Mouse (Mus musculus) kidney, postnatal 4 days (tissue): ENCODE results near the gene Kcnk7.
A peak's percentile ranks its signal among the peaks of the same experiment; 100 is the strongest.

Experiments
- DNase-seq, 2 experiments: peaks; one replicate each; pipeline ENCODE4 v3.0.0; 2021; ENCODE audit warnings: mixed read lengths in 2 of 2

Kcnk7 gene

DNA sequence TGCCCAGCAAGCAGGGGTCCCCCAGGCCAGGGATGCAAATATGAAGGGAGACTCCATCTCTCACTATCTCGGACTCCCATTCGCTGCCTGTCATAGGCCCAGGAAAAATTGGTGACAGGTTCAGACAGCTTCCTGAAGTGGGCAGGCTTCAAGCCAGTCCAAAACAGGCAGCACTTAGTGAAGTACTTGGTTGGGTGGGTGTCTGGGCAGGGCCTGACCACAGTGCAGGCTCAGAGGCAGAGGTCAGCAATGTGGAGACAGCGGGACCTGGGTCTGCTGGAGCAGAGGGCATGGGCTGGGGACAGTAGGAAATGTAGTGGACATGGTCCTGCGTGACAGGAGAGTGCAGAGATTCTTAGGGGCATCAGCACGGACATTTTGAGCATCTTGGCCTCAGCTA is 12.6 kb upstream of the Kcnk7 start:
- no peak for DNase-seq

DNA sequence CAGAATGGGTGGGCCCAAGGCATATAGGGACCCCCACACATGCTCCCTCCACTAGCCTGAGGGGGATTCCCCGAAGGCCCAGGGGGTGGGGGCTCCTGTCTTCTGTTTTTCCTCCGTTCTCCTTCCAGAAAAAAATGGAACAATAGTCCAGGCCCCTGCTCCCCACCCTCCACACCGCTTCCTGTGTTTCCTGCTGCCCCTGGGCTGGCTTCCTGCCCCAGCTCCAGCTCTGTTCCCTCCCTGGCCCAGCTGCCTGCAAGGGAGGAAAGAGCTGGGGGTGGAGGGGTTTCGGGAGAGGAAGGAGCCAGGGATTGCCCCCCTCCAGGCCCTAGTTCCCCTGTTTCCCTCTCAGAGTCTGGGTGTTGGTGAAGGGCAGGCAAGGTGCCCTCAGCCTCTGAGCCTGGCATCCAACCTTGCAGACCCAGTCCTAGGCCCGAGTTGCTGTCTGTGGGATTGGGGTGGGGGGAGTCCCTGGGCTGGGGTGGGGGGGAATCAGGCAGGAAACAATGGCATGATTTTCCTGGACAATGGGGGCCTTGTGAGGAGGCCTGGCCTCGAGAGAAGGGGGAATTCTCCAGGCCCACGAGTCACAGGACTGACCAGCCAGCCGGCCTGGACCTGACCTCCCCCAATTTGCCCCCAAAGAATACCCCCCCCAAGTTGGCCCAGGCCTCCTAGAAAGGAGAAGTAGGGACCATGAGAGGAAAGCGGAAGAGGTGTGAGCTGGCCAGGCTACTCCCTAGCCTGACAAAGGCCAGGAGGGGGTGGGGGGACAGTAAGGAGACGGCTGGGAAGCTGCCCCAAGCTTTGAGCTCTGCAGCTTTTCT is 11.9 kb upstream of the Kcnk7 start:
- DNase-seq, result peak; percentile 69 to 81

DNA sequence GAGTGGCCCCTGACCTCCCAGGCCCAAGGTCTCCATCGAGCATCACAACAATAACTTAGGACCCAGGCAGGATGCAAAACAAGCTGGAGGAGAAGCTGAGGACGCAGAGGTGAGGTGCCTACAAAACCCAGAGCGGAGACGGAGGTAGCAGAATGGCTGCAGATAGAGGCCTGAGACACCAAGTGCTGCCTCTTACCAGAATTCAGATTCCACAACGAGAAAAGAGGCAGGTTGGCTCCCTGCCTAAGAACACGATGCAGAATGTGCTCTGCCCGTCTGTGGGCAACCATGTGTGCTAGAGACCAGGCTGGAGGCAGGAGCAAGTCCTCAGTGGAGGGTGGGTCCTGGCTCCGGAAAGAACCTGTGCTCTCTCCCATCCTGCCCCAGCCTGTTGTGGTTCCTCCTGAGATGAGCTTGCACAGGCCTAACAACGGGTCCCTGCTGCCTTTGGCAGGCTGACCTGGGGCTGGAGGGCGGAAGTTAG is 11.2 kb upstream of the Kcnk7 start:
- peak; percentile 25 to 42 for DNase-seq

DNA sequence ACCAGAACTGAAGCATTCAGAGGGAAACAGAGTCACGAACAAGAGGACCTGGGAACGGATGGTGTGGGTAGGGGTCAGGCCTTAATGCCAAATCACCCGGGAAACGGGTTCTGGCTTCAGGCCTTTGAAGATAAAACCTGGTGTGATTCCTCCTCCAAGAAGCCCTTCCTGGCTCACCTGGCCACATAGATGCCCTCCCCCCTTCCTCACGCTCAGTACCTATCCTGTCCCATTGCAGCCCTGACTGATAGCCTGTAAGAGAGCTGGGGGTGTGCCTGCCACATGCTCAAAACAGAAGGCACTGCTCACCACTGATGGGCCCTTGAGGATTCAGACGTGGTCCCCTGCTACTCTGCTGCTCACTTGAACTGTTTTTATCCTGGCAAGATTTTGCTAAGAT is 10.4 kb upstream of the Kcnk7 start:
- DNase-seq, result no peak

DNA sequence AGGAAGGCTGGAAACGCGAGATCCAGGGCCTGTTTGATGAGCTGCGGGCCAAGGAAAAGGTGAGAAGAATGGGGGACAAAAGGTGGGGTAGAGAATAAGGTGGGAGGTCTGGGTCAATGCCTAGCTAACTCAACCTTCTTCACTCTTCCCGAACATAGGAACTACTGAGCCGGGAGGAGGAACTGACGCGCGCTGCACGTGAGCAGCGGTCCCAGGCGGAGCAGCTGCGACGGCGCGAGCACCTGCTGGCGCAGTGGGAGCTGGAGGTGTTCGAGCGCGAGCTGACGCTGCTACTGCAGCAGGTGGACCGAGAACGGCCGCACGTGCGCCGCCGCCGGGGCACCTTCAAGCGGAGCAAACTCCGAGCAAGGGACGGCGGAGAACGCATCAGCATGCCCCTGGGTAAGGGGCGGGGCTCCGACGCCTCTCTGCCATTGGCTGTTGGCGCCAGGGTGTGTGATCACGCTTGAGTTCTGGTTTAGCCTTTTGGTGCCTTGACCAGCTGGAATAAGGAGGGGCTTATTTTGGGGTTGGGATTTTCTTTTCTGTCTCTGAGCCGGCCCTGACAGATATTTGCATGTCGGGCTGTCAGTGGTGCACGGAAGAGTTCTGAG is 8.2 kb upstream of the Kcnk7 start:
- DNase-seq, result peak; percentile 55 to 73

DNA sequence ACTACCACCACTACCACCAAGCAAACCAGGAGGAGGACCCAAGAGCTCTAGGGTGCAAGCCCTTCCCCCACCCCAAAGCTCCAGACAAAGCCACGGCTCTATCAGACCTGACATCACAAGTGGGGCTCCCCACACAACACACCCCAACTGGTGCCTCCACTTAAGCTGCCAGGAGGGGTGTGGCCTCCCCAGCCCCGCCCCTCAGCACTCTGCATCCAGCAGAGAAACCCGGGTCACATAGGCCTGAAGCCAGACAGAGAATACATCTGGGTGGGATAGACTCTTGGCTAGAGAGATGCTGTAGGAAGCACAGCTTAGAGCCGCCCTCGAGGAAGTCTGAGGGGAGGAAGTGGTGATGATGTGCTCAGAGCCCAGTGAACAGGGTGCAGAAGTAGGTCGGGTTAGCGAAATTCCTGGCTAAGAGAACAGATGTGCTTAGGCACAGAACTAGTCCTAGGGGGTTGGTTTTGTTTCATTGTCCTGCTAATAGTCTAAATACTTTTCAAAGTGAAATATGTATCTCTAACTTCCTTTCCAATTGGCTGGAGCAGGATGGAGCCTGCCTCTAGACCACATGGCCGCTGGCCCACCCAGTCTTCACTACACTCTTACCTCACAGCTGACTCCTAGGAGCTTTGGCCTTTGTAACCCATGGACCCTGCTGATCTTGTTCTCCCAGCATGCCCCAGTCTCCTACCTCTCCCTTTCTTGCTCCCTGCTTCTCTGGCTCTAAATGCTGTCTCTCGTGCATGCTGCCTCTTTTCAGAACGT is 819 bp downstream of the Kcnk7 start:
- DNase-seq, result peak; percentile 69 to 78

DNA sequence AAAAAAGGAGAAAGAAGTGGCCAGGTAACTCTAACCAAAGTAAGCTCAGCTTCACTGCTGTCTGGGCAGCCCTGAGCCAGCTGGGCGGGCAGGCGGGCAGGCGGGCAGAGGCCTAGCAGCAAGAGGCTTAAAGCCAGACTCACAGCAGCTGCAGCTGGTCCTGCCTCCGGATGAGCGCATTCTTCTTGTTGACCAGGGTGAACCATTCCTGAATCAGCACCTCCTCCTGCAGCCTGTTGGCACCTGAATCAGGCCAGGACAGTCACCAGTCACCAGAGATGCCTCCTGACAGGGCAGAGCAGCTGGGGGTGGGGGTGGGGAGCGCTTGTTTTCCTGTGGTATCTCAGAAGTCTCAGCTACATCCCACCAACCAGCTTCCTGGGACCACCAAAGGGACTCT is 5.9 kb downstream of the Kcnk7 start:
- no peak for DNase-seq

DNA sequence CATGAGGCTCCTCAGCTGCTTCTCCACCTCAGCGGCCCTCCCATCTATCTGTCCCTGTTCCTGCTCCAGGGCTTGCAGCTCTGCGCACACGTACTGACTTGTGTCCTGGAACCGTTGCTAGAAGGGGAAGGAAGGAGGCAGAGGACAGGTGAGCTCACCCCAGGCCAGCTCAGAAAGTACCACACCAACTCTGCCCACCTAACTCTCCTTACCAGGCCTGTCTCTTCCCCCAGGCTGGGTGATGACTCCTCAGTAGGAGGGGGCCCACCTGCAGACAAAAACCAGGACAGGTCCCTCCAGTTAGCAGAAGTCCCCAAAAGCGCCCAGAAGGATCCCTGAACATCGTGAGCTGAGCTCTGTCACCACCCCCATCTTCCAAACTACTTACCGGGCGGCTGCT is 6.4 kb downstream of the Kcnk7 start:
- no peak for DNase-seq

DNA sequence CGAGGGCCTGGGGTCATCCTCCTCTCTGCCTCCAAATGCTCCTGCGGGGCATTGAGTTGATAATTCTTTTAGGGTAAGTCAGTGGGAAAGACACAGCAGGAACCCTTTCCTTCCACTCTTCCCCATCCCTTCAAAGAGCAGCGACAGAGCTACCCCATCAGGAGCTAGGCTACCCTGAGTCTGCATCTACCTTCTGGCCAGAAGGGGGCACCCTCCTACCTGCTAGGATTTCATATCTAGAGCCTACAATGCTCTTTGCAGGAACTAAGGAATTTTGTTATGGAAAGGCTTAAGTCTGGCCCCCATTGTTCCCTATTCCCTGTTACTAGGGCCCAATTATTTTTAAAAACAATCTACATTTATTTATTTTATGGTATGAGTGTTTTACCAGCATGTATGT is 7.1 kb downstream of the Kcnk7 start:
- peak; percentile 83 to 88 for DNase-seq

DNA sequence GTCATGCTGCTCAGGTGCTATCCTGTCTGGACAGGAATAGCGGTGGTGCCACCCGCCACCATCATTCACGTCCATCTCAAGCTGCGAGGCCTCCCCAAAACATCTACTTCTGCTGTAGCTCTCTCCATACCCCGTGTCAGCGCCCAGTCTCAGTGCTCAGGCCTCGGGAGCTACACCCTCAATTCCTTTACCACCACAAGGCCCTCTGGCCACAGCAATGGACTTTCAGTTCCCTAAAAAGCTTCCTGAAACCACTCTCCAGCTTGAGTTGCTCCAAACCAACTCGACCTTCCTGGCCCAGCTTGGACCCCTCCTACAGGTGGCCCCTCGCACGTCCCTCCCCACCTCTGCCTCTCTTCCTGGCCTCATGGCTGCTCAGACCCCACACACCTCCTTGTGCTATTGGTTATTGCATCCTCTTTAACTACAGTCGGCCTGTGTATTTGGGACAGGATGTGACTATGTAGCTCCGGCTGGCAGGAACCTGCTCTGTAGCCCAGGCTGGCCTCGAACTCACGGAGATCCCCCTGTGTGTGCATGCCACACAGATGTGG is 7.8 kb downstream of the Kcnk7 start:
- DNase-seq, result no peak

DNA sequence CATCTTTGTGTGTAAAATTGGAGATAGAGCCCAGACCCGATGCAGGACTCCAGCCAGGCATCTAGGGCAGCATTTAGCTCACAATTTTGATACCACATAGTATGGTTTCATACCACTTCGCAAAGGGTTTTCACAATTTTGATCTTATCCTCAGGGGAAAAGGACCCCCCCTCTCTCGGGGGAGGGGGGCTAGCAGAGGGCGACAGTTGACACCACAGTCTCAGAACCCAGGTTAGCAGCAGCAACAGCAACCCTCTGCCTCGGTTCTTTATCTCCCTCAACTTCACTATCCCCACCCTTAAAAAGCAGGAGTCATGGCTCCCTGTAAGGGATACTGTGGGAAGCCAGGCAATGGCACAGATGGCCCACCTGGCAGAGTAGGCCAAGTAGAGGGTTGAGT is 9.1 kb downstream of the Kcnk7 start:
- no peak for DNase-seq

DNA sequence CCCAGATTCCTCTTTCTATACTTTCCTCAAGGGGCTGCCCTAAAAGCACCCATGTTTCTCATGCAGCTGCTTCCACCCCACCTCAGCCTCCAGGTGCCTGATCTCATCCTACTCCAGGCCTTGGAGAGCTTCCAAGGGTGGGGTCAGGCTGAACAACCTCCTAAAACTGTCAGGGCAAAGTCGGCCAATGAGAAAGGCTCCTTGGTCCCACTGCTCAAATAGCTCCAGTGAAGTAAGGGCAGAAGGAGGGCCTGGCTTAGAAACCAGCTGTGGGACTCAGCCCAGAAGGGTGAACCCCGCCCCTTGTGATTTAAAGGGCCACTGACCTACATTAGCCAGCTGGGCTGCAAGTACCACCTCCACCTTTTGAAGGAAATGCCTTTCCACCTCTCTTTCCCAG is 9.6 kb downstream of the Kcnk7 start:
- DNase-seq, result peak; percentile 71 to 82

DNA sequence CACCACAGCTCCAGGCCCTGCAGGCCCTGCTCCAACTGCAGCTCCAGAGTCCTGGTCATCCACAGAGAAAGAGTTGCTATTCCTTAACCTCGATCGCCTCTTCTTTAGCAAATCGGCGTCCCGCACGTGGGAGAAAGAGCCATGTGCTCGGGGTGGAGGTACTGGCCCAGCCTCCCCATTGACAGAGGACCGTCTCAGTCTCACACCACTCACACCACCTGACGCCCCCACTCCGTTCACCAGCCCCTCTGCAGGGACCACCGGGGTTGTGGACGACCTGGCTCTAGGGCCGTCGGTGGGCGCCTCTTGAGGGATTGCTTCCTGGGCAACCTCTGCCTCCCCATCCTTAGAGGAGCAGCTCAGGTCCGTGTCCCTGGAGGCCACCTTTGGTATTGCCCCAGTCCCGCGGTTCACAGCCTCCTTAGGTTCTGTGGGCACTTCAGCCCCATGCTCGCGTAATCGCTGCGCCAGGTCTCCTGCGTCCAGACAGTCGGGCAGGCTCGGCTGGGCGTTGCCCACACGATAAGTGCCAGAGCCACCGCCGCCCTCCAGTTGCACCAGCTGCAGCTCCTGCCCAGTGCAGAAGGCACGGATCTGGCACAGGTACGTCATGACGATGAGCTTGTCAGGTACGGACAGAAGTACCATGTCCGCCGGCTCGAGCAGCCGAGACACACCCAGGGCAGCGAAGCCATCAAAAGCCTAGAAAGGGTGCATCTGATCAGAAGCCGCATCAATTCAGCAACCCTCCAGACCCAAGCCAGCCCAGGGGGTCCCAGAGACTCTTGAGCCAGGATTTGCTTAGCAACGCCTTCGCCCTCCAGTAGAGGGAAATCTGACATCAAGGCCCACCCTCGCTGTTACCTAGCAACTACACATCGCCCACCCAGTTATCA is 11.9 kb downstream of the Kcnk7 start:
- peak; percentile 73 to 80 for DNase-seq

DNA sequence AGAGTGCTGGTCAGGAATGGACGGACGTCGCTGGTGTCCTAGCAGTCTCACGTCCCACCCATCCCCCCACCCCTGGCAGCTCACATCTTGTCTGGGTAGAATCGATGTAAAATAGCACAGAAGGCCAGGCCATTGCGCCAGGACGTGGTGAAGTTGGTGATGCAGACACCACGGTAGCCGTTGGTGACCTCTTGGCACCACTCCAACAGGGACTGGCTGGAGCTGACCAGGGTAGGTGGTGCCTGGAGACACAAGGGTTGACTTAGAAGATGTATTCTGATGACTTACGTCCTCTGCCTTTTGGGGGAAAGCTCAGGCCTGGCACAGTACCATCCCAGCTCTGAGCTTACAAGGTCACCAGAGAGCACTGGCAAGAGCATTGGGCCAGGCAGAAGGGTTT is 12.8 kb downstream of the Kcnk7 start:
- peak; percentile 13 to 42 for DNase-seq

DNA sequence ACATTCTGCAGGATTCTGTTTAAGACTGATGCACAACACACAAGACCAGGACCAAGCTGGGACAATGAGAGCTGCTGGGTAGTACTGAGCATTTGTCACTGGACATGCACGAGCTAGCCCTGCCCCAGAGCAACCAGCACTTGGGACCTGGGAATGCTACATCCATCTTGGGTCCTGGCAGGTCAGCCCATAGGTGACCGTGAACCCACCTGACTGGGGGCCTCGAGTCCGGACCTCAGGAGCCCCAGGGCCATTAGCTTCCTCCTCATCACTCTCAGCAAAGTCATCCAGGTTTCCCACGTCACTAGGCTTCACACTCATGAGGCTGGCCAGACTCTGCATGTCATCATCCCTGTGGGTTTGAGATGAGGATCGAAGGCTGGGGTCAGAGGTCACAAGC is 17.1 kb downstream of the Kcnk7 start:
- DNase-seq, result no peak

DNA sequence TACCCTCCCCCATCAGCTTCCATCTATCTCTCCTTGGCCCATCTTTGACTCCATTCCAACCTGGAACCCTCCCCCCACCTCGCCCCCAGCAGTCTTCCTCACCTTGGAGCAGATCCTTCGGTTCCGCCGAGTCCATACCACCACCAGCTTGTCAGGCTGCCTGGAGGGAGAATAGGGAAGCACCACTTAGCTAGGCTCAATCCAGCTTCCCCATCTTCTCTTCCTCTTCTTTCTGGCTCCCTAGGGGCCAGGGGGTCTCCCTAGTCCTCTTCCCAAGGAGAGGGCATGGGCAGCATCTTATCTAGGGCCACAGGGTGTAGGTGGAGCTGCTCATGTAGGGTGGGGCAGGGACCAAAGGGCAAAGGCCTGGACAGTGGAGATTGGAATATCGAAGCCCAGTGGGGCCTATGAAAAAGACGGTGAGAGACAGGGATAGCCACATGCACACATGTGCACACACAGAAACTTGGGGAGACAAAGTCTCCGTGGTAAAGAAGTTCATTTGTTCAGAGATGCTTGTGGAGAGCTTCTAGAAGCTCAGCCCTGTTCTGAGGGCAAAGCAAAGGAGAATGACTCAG is 18.8 kb downstream of the Kcnk7 start:
- no peak for DNase-seq

DNA sequence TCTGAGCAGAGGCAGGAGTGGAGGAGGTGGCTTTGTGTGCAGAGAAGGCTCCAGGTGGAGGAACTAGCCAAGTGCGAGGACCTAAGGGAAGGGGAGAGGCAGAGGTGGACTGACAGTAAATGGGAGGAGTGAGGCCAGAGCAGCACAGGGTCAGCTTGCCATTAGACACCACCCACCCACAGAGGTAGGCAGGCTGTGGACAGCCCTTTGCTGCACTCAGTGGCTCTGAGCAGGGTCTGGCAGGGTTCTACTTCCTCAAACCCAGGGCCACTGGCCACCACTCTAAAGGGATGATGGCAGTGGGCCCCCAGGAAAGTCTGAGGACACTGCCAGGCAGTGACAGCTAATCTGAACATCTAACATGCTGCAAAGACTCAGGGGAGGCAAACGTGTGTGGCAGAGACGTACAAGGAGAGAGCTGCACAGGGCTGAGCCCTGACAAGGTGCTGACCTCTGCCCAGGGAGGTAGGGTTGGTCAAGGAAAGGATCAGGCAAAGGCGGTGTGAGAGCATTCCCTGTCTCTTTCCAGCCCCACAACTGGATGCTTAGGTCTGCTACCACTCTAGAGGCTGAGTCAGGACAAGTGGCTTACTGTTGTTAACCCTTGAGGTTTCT is 19.9 kb downstream of the Kcnk7 start:
- no peak for DNase-seq

DNA sequence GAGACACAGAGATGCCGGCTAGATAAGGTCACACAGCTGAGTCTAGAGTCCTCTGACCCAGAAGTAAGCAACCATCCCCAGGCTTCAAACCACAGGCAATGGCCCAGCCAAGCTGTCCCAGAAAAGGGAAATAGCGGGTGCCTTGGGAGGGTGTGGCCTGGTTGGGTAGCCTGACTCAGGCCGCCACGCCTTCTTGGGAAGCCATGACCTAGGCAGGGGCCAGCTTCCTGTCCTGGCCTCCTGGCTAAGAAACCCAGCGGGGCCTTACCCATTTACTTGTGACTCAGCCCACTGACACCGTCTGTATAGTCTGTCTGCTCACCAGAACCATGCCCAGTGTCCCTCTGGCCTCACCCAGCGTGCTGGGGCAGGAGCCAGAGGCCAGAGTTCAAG is 20.4 kb downstream of the Kcnk7 start:
- DNase-seq, result peak; percentile 46 to 69

DNA sequence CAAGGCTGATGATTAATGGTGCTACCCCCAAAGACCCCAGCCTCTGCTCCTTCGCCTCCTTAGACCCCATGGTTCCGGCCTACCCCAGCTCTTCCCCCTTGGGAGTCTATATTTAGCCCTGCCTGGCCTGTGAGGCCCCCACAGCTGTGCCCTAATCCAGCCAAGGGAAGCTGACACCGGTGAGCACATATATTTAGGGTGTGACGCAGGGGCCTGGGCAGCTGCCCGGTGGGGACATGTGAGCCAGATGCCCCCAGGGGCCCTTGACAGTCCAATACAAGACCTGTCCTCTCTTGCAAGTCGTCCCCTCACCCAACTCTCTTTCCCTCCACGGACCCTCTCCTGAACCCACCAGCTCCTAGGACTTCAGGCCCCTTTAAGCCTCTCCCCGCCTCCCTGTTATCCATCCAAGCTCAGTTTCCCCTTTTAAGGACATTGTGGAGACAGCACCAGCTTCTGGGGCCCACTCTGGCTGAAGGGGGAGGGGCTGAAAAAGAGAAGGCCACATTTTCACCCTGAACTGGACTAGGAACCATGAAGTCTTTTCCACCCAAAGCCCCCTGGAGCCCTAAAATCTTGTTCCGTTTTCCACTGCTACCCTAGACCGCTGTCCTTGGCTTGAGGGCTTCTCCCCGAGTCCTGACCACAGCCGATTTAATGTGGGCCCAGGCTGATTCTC is 21.0 kb downstream of the Kcnk7 start:
- DNase-seq, result peak; percentile 39 to 52

DNA sequence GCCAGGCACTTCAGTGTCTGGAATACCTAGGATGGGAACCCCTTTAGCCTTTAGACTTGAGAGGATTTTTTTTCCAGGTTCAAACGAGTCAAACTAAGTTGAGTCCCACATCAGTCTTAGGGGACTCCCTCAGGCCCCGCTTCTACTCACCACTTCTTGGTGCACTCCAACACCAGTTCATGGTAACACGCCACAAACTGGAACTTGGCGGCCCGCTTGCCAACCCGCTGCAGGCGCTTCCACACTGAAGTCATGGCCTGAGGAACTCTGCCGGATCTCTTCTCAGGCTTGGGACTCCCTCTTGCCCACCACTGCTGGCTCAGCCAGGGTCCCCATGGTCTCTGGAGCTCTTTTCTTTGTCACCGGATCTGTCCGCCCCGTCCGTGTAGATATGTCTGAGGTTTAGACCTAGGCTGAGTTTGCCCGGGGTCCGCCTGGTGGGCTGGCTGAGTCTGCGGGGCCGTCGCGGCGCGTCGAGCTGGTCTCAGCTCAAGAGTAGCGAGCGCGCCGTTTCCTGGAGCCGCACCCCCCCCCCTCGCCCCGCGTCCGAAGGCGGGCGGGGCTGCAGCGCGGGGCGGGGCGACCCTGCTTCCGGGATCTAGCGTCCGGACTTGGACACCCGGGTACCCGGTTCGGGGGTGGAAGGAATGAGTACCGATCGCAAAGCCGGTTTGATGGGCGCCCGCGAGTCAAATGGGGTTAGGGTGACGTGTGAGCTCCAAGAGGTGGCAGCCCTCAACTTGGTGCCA is 21.8 kb downstream of the Kcnk7 start, which contains the start of gene Ehbp1l1:
Gene Ehbp1l1 (minus strand): TSS at position 551 of the 749 bp plus-strand sequence.
- peak; percentile 89 to 93 for DNase-seq
